Mouse (Mus musculus) myocyte (in vitro differentiated cells): ENCODE results near the gene Lasp1.

Source experiments
- E2F4 ChIP-seq: IDR thresholded peaks from one replicate; pipeline ENCODE4 v1.6.1; 2011; ENCODE audit warnings: mild to moderate bottlenecking, control low read depth, moderate library complexity; ENCODE audit not compliant: insufficient read depth
- MAX ChIP-seq: IDR thresholded peaks from one replicate; pipeline ENCODE4 v1.6.1; 2011; ENCODE audit warnings: low read depth, mild to moderate bottlenecking, control low read depth
- MYOG ChIP-seq, 3 experiments: IDR thresholded peaks; one replicate each; pipeline ENCODE4 v1.6.1; 2011; ENCODE audit warnings: control low read depth in 2 of 3, low read depth in 2 of 3, mild to moderate bottlenecking in 2 of 3; ENCODE audit not compliant: insufficient read length in 2 of 3, control insufficient read depth in 1 of 3, insufficient read depth in 1 of 3
- POLR2A ChIP-seq: IDR thresholded peaks from one replicate; pipeline ENCODE4 v1.6.1; 2011; ENCODE audit warnings: low read depth, mild to moderate bottlenecking, control low read depth, moderate library complexity; ENCODE audit not compliant: insufficient read length
- POLR2AphosphoS2 ChIP-seq: IDR thresholded peaks from one replicate; pipeline ENCODE4 v1.6.1; 2011; ENCODE audit warnings: low read depth, control low read depth; ENCODE audit not compliant: insufficient read length
- SRF ChIP-seq: IDR thresholded peaks from one replicate; pipeline ENCODE4 v1.6.1; 2011; ENCODE audit warnings: low read depth; ENCODE audit not compliant: control insufficient read depth, insufficient read length
- TCF12 ChIP-seq: IDR thresholded peaks from one replicate; pipeline ENCODE4 v1.6.1; 2011; ENCODE audit warnings: mild to moderate bottlenecking, control low read depth; ENCODE audit not compliant: poor library complexity, insufficient read depth, severe bottlenecking
- USF1 ChIP-seq: IDR thresholded peaks from one replicate; pipeline ENCODE4 v1.6.1; 2011; ENCODE audit warnings: low read depth, mild to moderate bottlenecking, control low read depth, moderate library complexity

- TF ChIP-seq TCF12 (no peak), USF1 (no peak), MAX (no peak), POLR2AphosphoS2 (no peak), POLR2A (no peak), E2F4 (no peak), MYOG (IDR thresholded peaks at IDR 0.05; ENCODE audit: control insufficient read depth in 1 of 3, insufficient read depth in 1 of 3, insufficient read length in 2 of 3, low read depth in 2 of 3) (no peak), SRF (no peak)
Measured at GRCm38 (mm10) chr11:97787961-97788360, 10.8 kb upstream of the Lasp1 start.
